Mouse (Mus musculus) retina, embryonic 14.5 days (tissue): Measurements from ENCODE around the gene Gdpd2.

Experiments used
- DNase-seq: peaks from one replicate; pipeline ENCODE4 v3.0.0-alpha.2; 2015; ENCODE audit warnings: low spot score

Gdpd2 gene

GRCm38 (mm10) chrX:100777655-100778234 is 48.1 kb downstream of the Gdpd2 start:
- DNase-seq = no peak

GRCm38 (mm10) chrX:100778397-100778796 is 48.7 kb downstream of the Gdpd2 start:
- DNase-seq = no peak
